Comparison of ENCODE assay signal across 32 mouse cellular contexts in the genomic region with DNA sequence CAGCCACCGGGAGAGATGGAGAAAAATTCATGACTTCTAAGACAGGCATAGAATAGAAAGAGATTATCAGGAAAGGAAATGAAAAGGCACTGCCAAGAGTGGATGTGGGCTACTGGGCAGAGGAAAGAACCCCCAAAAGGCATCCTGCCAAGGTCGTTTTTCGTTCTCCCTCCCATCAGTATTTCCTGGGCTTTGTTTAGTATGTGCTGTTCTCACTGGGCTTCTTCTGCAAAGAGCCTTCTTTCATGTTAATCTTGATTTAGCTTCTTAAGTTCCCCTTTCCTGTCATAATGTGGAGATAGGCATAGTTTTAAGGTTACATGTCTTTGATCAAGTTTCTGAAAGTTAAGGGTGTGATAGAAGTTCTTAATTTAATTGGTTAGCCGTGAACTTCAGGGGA. TPM values are rescaled to one million over a fixed set of nuclear protein-coding genes. Genes with fewer than 3 reads are reported as not detected.
DNase-seq lines count a peak whose midpoint lies in the region; ATAC-seq and TF ChIP-seq lines count a peak whose summit lies in the region.
"Had no signal": no experiment of that assay in that cellular context is flagged by ENCODE, and none has a peak within 500 bp of the region (broad histone marks: within the 10 kb centered on the region; RNA-seq: fewer than 3 reads in every experiment).

No protein-coding gene starts in this region.

- H3K4me1 ChIP-seq in G1E (ENCODE audit: insufficient read depth, low read depth, low read length): peaks cover 5% of the 10 kb centered on the region; the same call in 1 of the 2 replicates
- H3K4me1 ChIP-seq: embryonic facial prominence, embryonic 12.5 days; heart, embryonic 15.5 days; hindbrain, embryonic 15.5 days; intestine, embryonic 15.5 days; limb, embryonic 13.5 days; neural tube, embryonic 12.5 days had no signal

- intact Hi-C loops in left cerebral cortex, postnatal 36 days (cut with DNase I): no loop called here

- no peak for TF ChIP-seq CTCF in G1E (IDR thresholded peaks at IDR 0.05; ENCODE audit: low read depth, low read length)

- H3K36me3 ChIP-seq in G1E (replicated peaks): no peaks in the 10 kb centered on the region
- H3K36me3 ChIP-seq: embryonic facial prominence, embryonic 12.5 days; heart, embryonic 15.5 days; hindbrain, embryonic 15.5 days; intestine, embryonic 15.5 days; limb, embryonic 13.5 days; liver, embryonic 12.5 days; neural tube, embryonic 12.5 days had no signal

- peak; percentile 42 for DNase-seq in thymus, postnatal 0 days (ENCODE audit: low spot score)
- no peak for DNase-seq in thymus, adult 18-20 months
- DNase-seq in G1E (ENCODE audit: low spot score): no peak
- peak; percentile 16 for DNase-seq in lung, postnatal 36 days
- DNase-seq in left cerebral cortex, postnatal 36 days (ENCODE audit: low spot score in 2 of 2): no peak
- no peak for DNase-seq in adrenal gland, postnatal 36 days
- no peak for DNase-seq in adrenal gland, postnatal 4 days (ENCODE audit: low spot score in 2 of 2)
- DNase-seq: adrenal gland, adult 2 months; cerebellum, adult 18-20 months; cerebellum, postnatal 14 days; heart, postnatal 4 days; kidney, adult 9 months; kidney, postnatal 14 days; layer of hippocampus, postnatal 36 days; midbrain, embryonic 14.5 days; retina, postnatal 1 day; right cerebral cortex, postnatal 25 days had no signal

- ATAC-seq in G1E (ENCODE audit: extremely low read depth, insufficient number of reproducible peaks, low FRiP score, poor library complexity, severe bottlenecking): 0 out of 2 replicates have a peak, but pooled peaks have one; percentile 12
- ATAC-seq: liver, embryonic 12.5 days had no signal

- H3K27me3 ChIP-seq in G1E (ENCODE audit: insufficient read depth, low read length): peaks cover 5% of the 10 kb centered on the region
- H3K27me3 ChIP-seq: embryonic facial prominence, embryonic 12.5 days; heart, embryonic 15.5 days; hindbrain, embryonic 15.5 days; intestine, embryonic 15.5 days; limb, embryonic 13.5 days; neural tube, embryonic 12.5 days had no signal

- no peaks in the 10 kb centered on the region for H3K9me3 ChIP-seq in G1E (replicated peaks)
- H3K9me3 ChIP-seq: embryonic facial prominence, embryonic 12.5 days; heart, embryonic 15.5 days; hindbrain, embryonic 15.5 days; intestine, embryonic 15.5 days; limb, embryonic 13.5 days; liver, embryonic 12.5 days; neural tube, embryonic 12.5 days had no signal

- H3K4me3 ChIP-seq in G1E (ENCODE audit: low read depth, low read length): no peak overlapping the region
- H3K4me3 ChIP-seq: embryonic facial prominence, embryonic 12.5 days; heart, embryonic 15.5 days; hindbrain, embryonic 15.5 days; intestine, embryonic 15.5 days; layer of hippocampus, adult 2 months; limb, embryonic 13.5 days; liver, embryonic 12.5 days; neural tube, embryonic 12.5 days had no signal

RNA-seq across cellular contexts. Expression of a gene that starts 10.9 kb away (rescaled TPM):
- not detected in 2 replicates for polyA plus RNA-seq in thymus, postnatal 0 days (2015; fragmentation: Nextera tagmentation; extraction: Ambion mirVana)
- total RNA-seq in G1E (2014; fragmentation: Nextera tagmentation) (not detected in 2 replicates), G1E (2017) (not detected in 2 replicates)
- not detected in 2 replicates for polyA plus RNA-seq in G1E (2012)
- not detected for total RNA-seq in left cerebral cortex, postnatal 36 days (2021)
- total RNA-seq in adrenal gland, postnatal 36 days (2021): not detected
- not detected for total RNA-seq in adrenal gland, postnatal 4 days (2021)
- total RNA-seq: adrenal gland, adult 2 months; gastrocnemius, adult 18-20 months; gastrocnemius, postnatal 4 days; heart, postnatal 4 days; layer of hippocampus, adult 2 months; layer of hippocampus, postnatal 36 days; left cerebral cortex, postnatal 14 days; megakaryocyte-erythroid progenitor cell, adult 5-6 weeks had no signal
- polyA plus RNA-seq: adrenal gland, adult 2 months; C2C12; embryonic facial prominence, embryonic 12.5 days; forebrain, embryonic 11.5 days; heart, embryonic 15.5 days; hindbrain, embryonic 15.5 days; intestine, embryonic 15.5 days; limb, embryonic 13.5 days; liver, embryonic 12.5 days; midbrain, embryonic 14.5 days; neural tube, embryonic 12.5 days; stomach, embryonic 14.5 days had no signal

RNA-seq across cellular contexts. Expression of a gene that starts 15.6 kb away (rescaled TPM):
- not detected in 2 replicates for polyA plus RNA-seq in thymus, postnatal 0 days (2015; fragmentation: Nextera tagmentation; extraction: Ambion mirVana)
- not detected in 2 replicates for total RNA-seq in G1E (2014; fragmentation: Nextera tagmentation)
- total RNA-seq in G1E (2017): not detected in 2 replicates
- not detected in 2 replicates for polyA plus RNA-seq in G1E (2012)
- not detected for total RNA-seq in left cerebral cortex, postnatal 36 days (2021)
- not detected for total RNA-seq in adrenal gland, postnatal 36 days (2021)
- not detected for total RNA-seq in adrenal gland, postnatal 4 days (2021)
- total RNA-seq: adrenal gland, adult 2 months; gastrocnemius, adult 18-20 months; gastrocnemius, postnatal 4 days; heart, postnatal 4 days; layer of hippocampus, adult 2 months; layer of hippocampus, postnatal 36 days; left cerebral cortex, postnatal 14 days; megakaryocyte-erythroid progenitor cell, adult 5-6 weeks had no signal
- polyA plus RNA-seq: adrenal gland, adult 2 months; C2C12; embryonic facial prominence, embryonic 12.5 days; forebrain, embryonic 11.5 days; heart, embryonic 15.5 days; hindbrain, embryonic 15.5 days; intestine, embryonic 15.5 days; limb, embryonic 13.5 days; liver, embryonic 12.5 days; midbrain, embryonic 14.5 days; neural tube, embryonic 12.5 days; stomach, embryonic 14.5 days had no signal

Comparison
In these comparisons a context has a peak if more than half of its experiments do, and no peak if none do; other contexts are left out.
1. DNase-seq: peak in thymus, postnatal 0 days (single experiment) and lung, postnatal 36 days (single experiment); none in thymus, adult 18-20 months (0 of 2), G1E (single experiment), left cerebral cortex, postnatal 36 days (0 of 2), adrenal gland, postnatal 36 days (0 of 2) and adrenal gland, postnatal 4 days (0 of 2).